Mouse (Mus musculus) ovary, postnatal 10 days (tissue): ENCODE measurements at regions not wholly inside any gene's neighbourhood (a gene's known extent, or its start where the extent isn't known, plus 50 kb on each side); places are given as distances from the start of the nearest gene placed in this dataset.

Experiments used
- DNase-seq: peaks from one replicate; pipeline ENCODE4 v3.0.0; 2022; ENCODE audit warnings: low spot score

GRCm38 (mm10) chr11:20929426-20929825 lies 98.6 kb upstream of the Lgalsl start:
- no peak for DNase-seq

GRCm38 (mm10) chr11:20930045-20930444 lies 99.2 kb upstream of the Lgalsl start:
- DNase-seq, result no peak

- no peak for DNase-seq
These were observed 99.7 kb upstream of the Lgalsl start for GRCm38 (mm10) chr11:20930573-20930972.

- no peak for DNase-seq
These were observed 103.6 kb upstream of the Lgalsl start for GRCm38 (mm10) chr11:20934191-20935062.

GRCm38 (mm10) chr11:20935063-20935370 lies 104.2 kb upstream of the Lgalsl start:
- DNase-seq, result no peak

GRCm38 (mm10) chr11:20935910-20936309 lies 105.1 kb upstream of the Lgalsl start:
- no peak for DNase-seq

GRCm38 (mm10) chr11:20936996-20937395 lies 106.1 kb upstream of the Lgalsl start:
- DNase-seq, result no peak

GRCm38 (mm10) chr11:20937942-20938341 lies 107.1 kb upstream of the Lgalsl start:
- no peak for DNase-seq

GRCm38 (mm10) chr11:20939644-20940043 lies 108.8 kb upstream of the Lgalsl start:
- DNase-seq, result no peak

- no peak for DNase-seq
These were observed 110.7 kb upstream of the Lgalsl start for GRCm38 (mm10) chr11:20941546-20941945.

GRCm38 (mm10) chr11:20955561-20955960 lies 124.7 kb upstream of the Lgalsl start:
- no peak for DNase-seq

GRCm38 (mm10) chr11:20957766-20958165 lies 126.9 kb upstream of the Lgalsl start:
- DNase-seq, result no peak

GRCm38 (mm10) chr11:20958233-20958632 lies 127.4 kb upstream of the Lgalsl start:
- DNase-seq, result no peak

- DNase-seq, result no peak
These were observed 129.2 kb upstream of the Lgalsl start for GRCm38 (mm10) chr11:20960066-20960465.

GRCm38 (mm10) chr11:20960750-20961149 lies 129.9 kb upstream of the Lgalsl start:
- no peak for DNase-seq

- DNase-seq, result no peak
These were observed 129.5 kb upstream of the Peli1 start for GRCm38 (mm10) chr11:20961626-20962025.

- DNase-seq, result no peak
These were observed 125.4 kb upstream of the Peli1 start for GRCm38 (mm10) chr11:20965575-20966239.

GRCm38 (mm10) chr11:20967321-20967984 lies 123.6 kb upstream of the Peli1 start:
- DNase-seq, result no peak

- no peak for DNase-seq
These were observed 122.8 kb upstream of the Peli1 start for GRCm38 (mm10) chr11:20968341-20968740.

GRCm38 (mm10) chr11:20973141-20973540 lies 118.0 kb upstream of the Peli1 start:
- no peak for DNase-seq

GRCm38 (mm10) chr11:20981588-20981987 lies 109.5 kb upstream of the Peli1 start:
- no peak for DNase-seq

- no peak for DNase-seq
These were observed 109.1 kb upstream of the Peli1 start for GRCm38 (mm10) chr11:20982010-20982409.

- DNase-seq, result no peak
These were observed 108.6 kb upstream of the Peli1 start for GRCm38 (mm10) chr11:20982500-20982899.
